Mouse (Mus musculus) telencephalon, adult 2 months (tissue): Measurements from ENCODE around the gene Atp6v1g2.

Experiments
- DNase-seq: peaks from one replicate; pipeline ENCODE4 v3.0.0-alpha.2; 2011; ENCODE audit warnings: low read depth, low spot score

Gene Atp6v1g2

GRCm38 (mm10) chr17:35254241-35255098 lies 21.0 kb downstream of the Atp6v1g2 start:
- DNase-seq: no peak

- no peak for DNase-seq
These were observed 21.8 kb downstream of the Atp6v1g2 start for GRCm38 (mm10) chr17:35255301-35255700.

- DNase-seq: no peak
These were observed 22.2 kb downstream of the Atp6v1g2 start for GRCm38 (mm10) chr17:35255704-35256103.

- no peak for DNase-seq
These were observed 23.9 kb downstream of the Atp6v1g2 start for GRCm38 (mm10) chr17:35257378-35257777.

- DNase-seq: peak; percentile 73
These were observed 24.5 kb downstream of the Atp6v1g2 start for GRCm38 (mm10) chr17:35257824-35258491.

- DNase-seq: no peak
These were observed 25.3 kb downstream of the Atp6v1g2 start for GRCm38 (mm10) chr17:35258492-35259478.

- no peak for DNase-seq
These were observed 26.2 kb downstream of the Atp6v1g2 start for GRCm38 (mm10) chr17:35259621-35260020.

GRCm38 (mm10) chr17:35261651-35262050 lies 28.2 kb downstream of the Atp6v1g2 start:
- no peak for DNase-seq

- DNase-seq: peak; percentile 69
These were observed 29.4 kb downstream of the Atp6v1g2 start, which contains the start of gene H2-D1 for GRCm38 (mm10) chr17:35262664-35263522. H2-D1 (plus strand) TSS chr17:35262730.

GRCm38 (mm10) chr17:35263523-35263883 lies 30.0 kb downstream of the Atp6v1g2 start:
- no peak for DNase-seq

- DNase-seq: no peak
These were observed 34.1 kb downstream of the Atp6v1g2 start for GRCm38 (mm10) chr17:35267399-35268086.

- DNase-seq: no peak
These were observed 36.3 kb downstream of the Atp6v1g2 start for GRCm38 (mm10) chr17:35269653-35270347.

GRCm38 (mm10) chr17:35272249-35272648 lies 38.8 kb downstream of the Atp6v1g2 start:
- no peak for DNase-seq

- no peak for DNase-seq
These were observed 41.3 kb downstream of the Atp6v1g2 start for GRCm38 (mm10) chr17:35274770-35275169.

- DNase-seq: no peak
These were observed 42.9 kb downstream of the Atp6v1g2 start for GRCm38 (mm10) chr17:35276304-35276864.

GRCm38 (mm10) chr17:35278049-35278448 lies 44.6 kb downstream of the Atp6v1g2 start:
- no peak for DNase-seq

- DNase-seq: no peak
These were observed 45.7 kb downstream of the Atp6v1g2 start for GRCm38 (mm10) chr17:35278957-35279688.

- DNase-seq: no peak
These were observed 46.8 kb downstream of the Atp6v1g2 start for GRCm38 (mm10) chr17:35280276-35280675.
